In the genomic region with DNA sequence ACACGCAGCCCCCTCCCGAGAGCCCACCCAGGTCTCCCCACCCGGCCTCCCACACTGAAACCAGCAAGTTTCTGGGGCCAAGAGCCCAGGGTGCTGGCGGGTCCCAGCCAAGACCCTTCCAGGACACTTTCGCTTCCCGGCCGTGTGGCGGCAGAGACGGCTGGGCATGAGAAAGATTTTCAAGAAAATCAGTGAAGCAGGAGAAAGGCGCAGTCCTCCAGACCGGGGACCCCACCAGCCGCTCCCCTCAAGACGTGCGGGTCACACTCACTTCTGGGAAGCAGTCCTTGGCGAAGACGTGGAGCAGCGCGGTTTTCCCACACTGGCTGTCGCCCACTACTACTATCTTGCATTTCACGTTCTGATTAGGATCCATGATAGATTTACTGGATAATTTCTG, we compare ENCODE assay signal across 8 mouse cellular contexts. TPM values are rescaled to one million over a fixed set of nuclear protein-coding genes. Genes with fewer than 3 reads are reported as not detected.
DNase-seq lines count a peak whose midpoint lies in the region; ATAC-seq and TF ChIP-seq lines count a peak whose summit lies in the region.

No protein-coding gene starts in this region.

- intact Hi-C loops in left cerebral cortex, adult 2 months (cut with DNase I) = loop anchor here (5.0 kb wide), 4 partner anchors 234 to 841 kb away; no protein-coding TSS in a partner anchor

- no peaks in the 10 kb centered on the region for H3K36me3 ChIP-seq in intestine, embryonic 16.5 days (ENCODE audit: control insufficient read depth, insufficient read depth, low read length)
- H3K36me3 ChIP-seq in myocyte (ENCODE audit: control insufficient read depth, insufficient read depth) = peaks cover 1% of the 10 kb centered on the region

- H3K4me1 ChIP-seq in intestine, embryonic 16.5 days (ENCODE audit: control insufficient read depth, insufficient read depth, low read length) = peaks cover 16% of the 10 kb centered on the region

- TF ChIP-seq POLR2A in myocyte (IDR thresholded peaks at IDR 0.05; ENCODE audit: insufficient read length, low read depth) = no peak

- H3K4me3 ChIP-seq in left cerebral cortex, adult 2 months = peak overlapping the region; percentile 90
- H3K4me3 ChIP-seq in intestine, embryonic 16.5 days (ENCODE audit: low read length) = peak overlapping the region; percentile 96
- peak overlapping the region; percentile 100 for H3K4me3 ChIP-seq in myocyte

- H3K27ac ChIP-seq in left cerebral cortex, adult 2 months = peak overlapping the region; percentile 96
- H3K27ac ChIP-seq in intestine, embryonic 16.5 days (ENCODE audit: low read length) = peak overlapping the region; percentile 94

- peak; percentile 12; the same call in 1 of the 2 replicates for ATAC-seq in granulocyte monocyte progenitor cell, adult 5-6 weeks (replicated peaks; ENCODE audit: poor library complexity, severe bottlenecking)
- peak; percentile 29 for ATAC-seq in intestine, embryonic 16.5 days

- peak; percentile 28 to 34 for DNase-seq in left cerebral cortex, adult 2 months (ENCODE audit: extremely low spot score in 1 of 2, low spot score in 2 of 2)
- no peak for DNase-seq in left cerebral cortex, adult 11 months (ENCODE audit: low spot score)
- DNase-seq in cerebellum, postnatal 25 days = peak; percentile 53 to 55
- peak; percentile 19 for DNase-seq in liver
- peak; percentile 39 for DNase-seq in urinary bladder, postnatal 25 days (ENCODE audit: low spot score)

- H3K27me3 ChIP-seq in intestine, embryonic 16.5 days (replicated peaks; ENCODE audit: control insufficient read depth, insufficient read depth, low read length) = no peaks in the 10 kb centered on the region
- H3K27me3 ChIP-seq in myocyte (ENCODE audit: control insufficient read depth, insufficient read depth, insufficient read length) = no peaks in the 10 kb centered on the region

- H3K9me3 ChIP-seq in intestine, embryonic 16.5 days (ENCODE audit: control insufficient read depth, low read length) = no peaks in the 10 kb centered on the region

- WGBS in intestine, embryonic 16.5 days = under 1% methylated on average over 20 of the region's 20 CpGs

- no peak for TF ChIP-seq CTCF in left cerebral cortex, adult 2 months (IDR thresholded peaks at IDR 0.05)

- H3ac ChIP-seq in myocyte (ENCODE audit: control insufficient read depth, insufficient read length) = peak overlapping the region; percentile 51

- H3K4me2 ChIP-seq in intestine, embryonic 16.5 days (ENCODE audit: low read depth, low read length) = peak overlapping the region; percentile 51
- peak overlapping the region; percentile 44 for H3K4me2 ChIP-seq in myocyte (ENCODE audit: low read depth)

- peaks cover 52% of the 10 kb centered on the region for H3K79me2 ChIP-seq in myocyte (ENCODE audit: control insufficient read depth, insufficient read depth)

- peak overlapping the region; percentile 96 for H3K9ac ChIP-seq in intestine, embryonic 16.5 days (ENCODE audit: low read depth, low read length)

TF ChIP-seq in myocyte, 11 proteins besides CTCF, POLR2A, EP300 and RAD21:
- TF ChIP-seq USF1 (IDR thresholded peaks at IDR 0.05; ENCODE audit: low read depth) (no peak), E2F4 (IDR thresholded peaks at IDR 0.05; ENCODE audit: insufficient read depth) (no peak), POLR2AphosphoS2 (IDR thresholded peaks at IDR 0.05; ENCODE audit: insufficient read length, low read depth) (no peak), MYOD1 (IDR thresholded peaks at IDR 0.05; ENCODE audit: control insufficient read depth in 1 of 3, insufficient read length in 2 of 3, low read depth in 2 of 3) (no peak), TCF12 (IDR thresholded peaks at IDR 0.05; ENCODE audit: insufficient read depth, poor library complexity, severe bottlenecking) (no peak), CEBPB (IDR thresholded peaks at IDR 0.05; ENCODE audit: insufficient read depth, poor library complexity, severe bottlenecking) (no peak), TCF3 (IDR thresholded peaks at IDR 0.05; ENCODE audit: insufficient read length, low read depth) (no peak), SRF (IDR thresholded peaks at IDR 0.05; ENCODE audit: control insufficient read depth, insufficient read length, low read depth) (no peak), MYOG (IDR thresholded peaks at IDR 0.05; ENCODE audit: control insufficient read depth in 1 of 3, insufficient read depth in 1 of 3, insufficient read length in 2 of 3, low read depth in 2 of 3) (no peak), MAX (IDR thresholded peaks at IDR 0.05; ENCODE audit: low read depth) (no peak), REST (IDR thresholded peaks at IDR 0.05; ENCODE audit: insufficient read depth, insufficient read length) (no peak)

RNA-seq across cellular contexts. Expression of a gene that starts 0.5 kb away (rescaled TPM):
- 10 to 100 TPM; 19.5 to 21.9 TPM for total RNA-seq in left cerebral cortex, adult 2 months (2021)
- not detected in 2 replicates for total RNA-seq in granulocyte monocyte progenitor cell, adult 5-6 weeks (2014; fragmentation: Nextera tagmentation)
- 0.26 and 1.9 TPM in 2 replicates for total RNA-seq in granulocyte monocyte progenitor cell, adult 5-6 weeks (2017)
- 49.5 and 53.8 TPM in 2 replicates for polyA plus RNA-seq in intestine, embryonic 16.5 days (2015; fragmentation: Nextera tagmentation; extraction: Ambion mirVana)
- polyA plus RNA-seq in myocyte (2012; fragmentation: generic; extraction: Trizol) = 10.3 TPM

Comparison
In these comparisons a context has a peak if more than half of its experiments do, and no peak if none do; other contexts are left out.
1. RNA of a gene that starts 0.5 kb away (total RNA-seq): 19.5 to 21.9 TPM in left cerebral cortex, adult 2 months; 0.26 to 1.9 TPM in granulocyte monocyte progenitor cell, adult 5-6 weeks; every median in the first group is over 4 times any median in the second.
2. Peak in every context shown above with its lines, with median percentiles within 50 percentile points of each other: H3K4me3 ChIP-seq.